Mouse (Mus musculus) R1 (cell line): ENCODE measurements around the gene Lsm14a.

Experiments used
- DNase-seq: peaks from one replicate; pipeline ENCODE4 v3.0.0-alpha.2; 2018; ENCODE audit warnings: low read depth, low spot score

Lsm14a gene

DNA sequence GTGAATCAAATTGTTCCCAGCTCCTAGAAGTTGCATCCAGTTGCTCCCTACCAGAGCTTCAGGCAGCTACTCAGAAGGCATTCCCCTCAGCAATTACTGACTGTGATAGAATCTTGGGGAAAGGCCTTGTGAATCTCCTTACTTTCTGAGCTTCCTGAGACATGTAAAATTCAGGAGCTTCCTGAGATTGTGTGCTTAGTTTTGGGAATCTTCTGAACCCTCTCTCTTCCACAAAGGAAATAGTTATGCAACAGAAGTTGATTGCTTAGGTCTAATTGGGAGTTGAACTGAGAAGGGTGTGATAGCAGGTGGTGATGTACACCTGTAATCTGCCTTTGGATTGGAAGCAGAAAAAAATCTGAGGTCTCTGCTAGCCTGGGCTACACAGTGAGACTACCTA is at the start of gene Lsm14a:
Gene Lsm14a, minus strand, starts transcription at position 101 of the 400 bp plus-strand sequence.
- DNase-seq: no peak

DNA sequence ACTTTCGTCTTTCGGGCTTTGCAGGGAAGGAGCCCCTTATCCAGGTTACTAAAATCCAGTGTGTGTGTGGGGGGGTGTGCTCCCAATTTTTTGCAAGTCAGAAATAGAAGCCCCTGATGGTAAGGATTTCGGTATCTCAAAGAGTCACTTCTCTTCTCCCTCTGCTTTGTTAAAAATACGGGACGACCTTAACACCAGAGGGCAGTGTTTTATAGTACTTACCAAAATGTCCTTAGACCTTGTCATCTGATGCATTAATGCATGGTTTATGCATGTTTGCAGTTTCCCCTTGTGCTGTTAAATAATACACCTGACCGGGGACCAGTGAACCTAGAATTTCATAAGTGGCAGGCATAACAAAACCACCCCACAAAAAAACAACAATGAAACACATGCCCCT is 45.8 kb upstream of the Lsm14a start:
- peak; percentile 20 for DNase-seq

DNA sequence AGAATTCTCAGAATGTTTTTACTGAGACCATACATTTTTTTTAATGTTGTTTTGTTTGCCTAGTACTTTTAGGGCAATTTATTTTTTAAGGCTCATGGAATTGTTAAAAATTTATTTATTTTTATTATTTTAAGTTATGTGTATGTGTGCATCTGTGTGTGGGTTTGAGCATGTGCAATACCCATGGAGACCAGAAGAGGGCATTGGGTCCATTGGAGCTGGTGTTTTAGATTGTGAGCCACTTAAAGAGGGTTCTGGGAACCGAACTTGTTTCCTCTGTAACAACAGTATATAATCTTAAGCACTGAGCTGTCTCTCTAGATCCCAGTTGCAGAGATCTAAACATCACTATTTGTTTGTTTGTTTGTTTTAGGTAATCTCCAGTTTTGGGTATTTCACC is 40.5 kb upstream of the Lsm14a start:
- peak; percentile 52 for DNase-seq

DNA sequence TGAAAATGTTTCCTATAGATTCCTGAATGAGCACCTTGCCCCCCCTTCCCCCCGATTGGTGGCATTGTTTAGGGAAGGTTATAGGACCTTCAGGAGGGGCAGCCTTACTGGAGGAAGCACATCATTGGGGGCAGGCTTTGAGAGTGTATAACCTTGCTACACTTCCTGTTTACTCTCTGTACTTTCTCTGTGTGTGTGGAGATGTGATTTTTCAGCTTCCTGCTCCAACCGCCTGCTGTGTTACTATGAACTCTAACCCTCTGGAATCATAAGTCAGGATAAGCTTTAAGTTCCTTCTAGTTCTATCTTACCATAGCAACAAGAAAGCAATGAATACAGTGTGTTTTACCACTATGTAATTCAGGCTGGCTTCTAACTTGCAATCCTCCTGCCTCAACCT is 28.1 kb upstream of the Lsm14a start:
- DNase-seq: peak; percentile 57

- DNase-seq: peak; percentile 65
These were observed 14.4 kb upstream of the Lsm14a start for GRCm38 (mm10) chr7:34407492-34407891.

GRCm38 (mm10) chr7:34403876-34404275 is 10.8 kb upstream of the Lsm14a start:
- DNase-seq: no peak

DNA sequence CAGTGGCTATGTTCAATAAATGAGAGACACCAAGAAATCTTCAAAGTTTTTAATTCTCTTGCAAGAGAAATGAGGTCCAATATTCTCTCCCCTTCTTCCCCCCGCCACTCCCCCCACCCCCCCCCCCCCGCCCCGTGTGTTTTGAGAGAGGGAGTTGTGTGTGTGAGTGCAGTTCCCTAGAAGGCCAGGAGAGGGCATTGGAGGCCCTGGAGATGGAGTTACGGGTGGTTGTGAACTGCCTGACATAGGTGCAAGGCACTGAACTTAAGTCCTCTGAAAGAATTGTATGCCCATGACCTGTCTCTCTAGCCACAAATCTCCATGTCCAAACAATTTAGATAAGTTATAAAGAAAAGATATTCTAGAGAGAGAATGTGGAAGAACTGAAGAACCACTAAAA is 7.0 kb upstream of the Lsm14a start:
- DNase-seq: peak; percentile 67

DNA sequence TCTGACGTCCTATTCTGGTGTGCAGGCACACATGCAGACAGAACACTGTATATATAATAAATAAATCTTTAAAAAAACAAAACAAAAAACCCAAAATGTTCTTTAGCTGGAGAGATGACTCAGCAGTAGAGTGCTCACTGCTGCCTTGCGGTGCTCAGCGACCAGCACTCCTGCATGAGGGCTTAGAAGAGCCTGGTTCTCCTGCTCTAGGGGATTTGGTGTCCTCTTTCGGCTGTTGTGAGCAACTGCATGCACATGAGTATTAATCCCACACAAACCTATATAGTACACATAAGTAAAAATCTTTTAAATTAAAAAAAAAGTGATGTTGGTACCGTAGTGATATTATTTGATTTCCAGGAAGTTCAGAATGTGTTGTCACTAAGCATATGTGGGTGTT is 5.7 kb upstream of the Lsm14a start:
- DNase-seq: peak; percentile 77

DNA sequence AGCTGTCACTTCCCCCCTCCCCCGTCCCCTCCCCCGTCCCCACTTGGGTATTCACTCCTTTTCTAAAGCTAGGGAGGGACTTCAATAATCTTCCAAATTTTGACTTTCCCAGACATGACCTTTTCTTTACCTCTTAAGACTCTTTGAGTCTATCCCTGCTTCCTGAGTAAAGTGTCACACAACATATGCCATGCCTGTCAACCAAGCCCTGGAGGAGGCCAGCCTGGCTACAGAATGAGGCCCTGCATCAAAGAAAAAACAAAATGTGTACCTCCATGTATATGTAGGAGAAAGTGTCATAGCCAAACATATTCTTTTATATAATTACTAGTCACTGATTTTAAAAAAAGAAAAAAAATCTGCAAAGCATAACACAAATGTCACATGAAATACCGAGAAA is 3.7 kb upstream of the Lsm14a start:
- DNase-seq: no peak

GRCm38 (mm10) chr7:34395761-34396160 is 2.6 kb upstream of the Lsm14a start:
- DNase-seq: no peak

DNA sequence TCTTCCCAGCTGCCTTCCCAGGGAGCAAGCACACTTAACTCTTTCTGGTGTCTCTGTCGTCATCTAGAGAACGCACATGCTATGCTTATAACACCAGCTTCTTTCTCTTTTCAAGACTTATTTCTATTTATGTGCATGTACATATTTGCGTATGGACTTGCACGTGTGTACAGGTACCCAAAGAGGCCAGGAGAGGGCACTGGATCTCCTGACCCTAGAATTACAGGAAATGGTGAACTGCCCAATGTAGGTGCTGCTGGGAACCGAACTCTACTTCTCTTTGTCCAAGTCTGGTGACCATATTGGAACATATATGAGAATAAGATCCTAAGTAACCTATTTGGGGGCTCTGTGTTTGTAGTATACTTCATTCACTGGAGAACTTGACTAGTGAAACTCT is 1.5 kb upstream of the Lsm14a start:
- DNase-seq: peak; percentile 45

DNA sequence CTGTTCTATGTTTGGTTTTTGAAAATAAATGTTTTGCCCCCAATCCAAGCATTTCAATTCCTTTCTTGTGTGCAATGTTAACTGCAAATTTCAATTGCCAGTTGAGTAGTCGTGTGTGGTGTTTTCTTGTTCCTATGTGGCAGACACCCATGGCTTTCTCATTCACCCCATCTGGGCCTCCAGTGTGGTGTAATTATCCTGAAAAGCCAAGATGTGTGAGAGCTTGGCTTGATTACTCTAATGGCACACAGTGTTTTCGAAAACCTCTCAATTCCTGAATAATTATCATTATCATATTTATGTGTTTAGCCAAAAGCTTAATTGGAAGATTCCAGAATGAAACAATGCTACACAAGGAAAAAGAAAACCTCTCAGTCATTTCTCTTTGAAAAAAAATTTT is 976 bp upstream of the Lsm14a start:
- no peak for DNase-seq

- DNase-seq: peak; percentile 78
These were observed 780 bp downstream of the Lsm14a start for GRCm38 (mm10) chr7:34392335-34392734.

- DNase-seq: no peak
These were observed 1.4 kb downstream of the Lsm14a start for GRCm38 (mm10) chr7:34391711-34392110.

DNA sequence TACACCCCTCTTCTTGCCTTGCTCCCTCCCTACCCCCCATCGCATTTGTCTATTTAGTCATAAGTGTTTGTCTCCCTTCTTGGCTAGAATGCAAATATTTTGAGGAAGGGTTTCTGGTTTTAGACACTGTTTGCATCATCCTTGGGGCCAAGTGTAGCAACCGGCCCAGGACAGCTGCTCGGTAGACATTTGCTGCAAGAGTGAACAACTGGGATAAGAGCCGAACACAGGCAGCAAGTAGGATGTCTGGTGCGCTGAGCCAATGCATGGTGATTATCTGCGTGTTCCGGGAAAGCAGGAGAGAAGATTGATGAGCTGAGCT is 2.3 kb downstream of the Lsm14a start:
- no peak for DNase-seq

GRCm38 (mm10) chr7:34390111-34390833 is 2.8 kb downstream of the Lsm14a start:
- no peak for DNase-seq

DNA sequence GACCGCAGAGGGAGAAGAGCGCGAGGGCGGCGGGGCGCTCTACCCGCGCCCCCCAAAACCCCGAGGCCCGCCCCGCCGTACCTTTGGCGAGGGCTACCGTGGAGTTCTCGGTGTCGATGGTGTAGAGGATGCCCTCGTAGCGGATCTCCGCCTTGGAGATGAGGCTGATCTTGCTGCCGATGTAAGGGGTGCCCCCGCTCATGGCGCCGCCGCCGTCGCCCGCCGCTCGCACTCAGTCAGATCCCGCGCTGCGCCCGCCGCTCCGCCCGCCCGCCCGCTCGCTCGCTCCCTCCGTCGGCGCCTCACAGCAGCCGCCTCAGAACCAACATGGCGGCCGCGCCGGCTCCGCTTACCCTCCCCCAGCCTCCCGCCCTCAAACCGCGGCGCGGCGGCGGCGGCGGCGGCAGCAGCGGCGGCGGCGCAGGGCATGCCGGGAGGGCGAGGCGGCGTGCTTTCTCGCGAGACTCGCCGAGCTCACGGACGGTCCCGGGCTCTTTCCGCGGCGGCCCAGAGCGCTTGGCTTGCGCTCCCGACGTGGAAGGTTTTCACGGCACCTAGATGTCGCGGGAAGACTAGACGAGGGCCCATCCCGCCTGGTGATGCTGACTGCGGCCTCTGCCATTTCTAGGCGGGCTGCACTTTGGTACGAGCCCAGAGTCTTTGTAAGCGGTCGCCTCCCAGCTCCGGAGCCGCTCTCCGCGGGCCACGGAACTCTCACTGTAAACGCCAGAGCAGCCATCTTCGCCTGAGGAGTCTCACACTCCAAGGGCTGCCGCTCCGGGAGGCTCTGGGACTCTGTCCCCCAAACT is 3.6 kb downstream of the Lsm14a start:
- peak; percentile 93 for DNase-seq

GRCm38 (mm10) chr7:34388445-34389276 is 4.5 kb downstream of the Lsm14a start:
- DNase-seq: peak; percentile 59

- DNase-seq: no peak
These were observed 5.2 kb downstream of the Lsm14a start for GRCm38 (mm10) chr7:34387784-34388444.

- no peak for DNase-seq
These were observed 10.3 kb downstream of the Lsm14a start for GRCm38 (mm10) chr7:34382803-34383202.

DNA sequence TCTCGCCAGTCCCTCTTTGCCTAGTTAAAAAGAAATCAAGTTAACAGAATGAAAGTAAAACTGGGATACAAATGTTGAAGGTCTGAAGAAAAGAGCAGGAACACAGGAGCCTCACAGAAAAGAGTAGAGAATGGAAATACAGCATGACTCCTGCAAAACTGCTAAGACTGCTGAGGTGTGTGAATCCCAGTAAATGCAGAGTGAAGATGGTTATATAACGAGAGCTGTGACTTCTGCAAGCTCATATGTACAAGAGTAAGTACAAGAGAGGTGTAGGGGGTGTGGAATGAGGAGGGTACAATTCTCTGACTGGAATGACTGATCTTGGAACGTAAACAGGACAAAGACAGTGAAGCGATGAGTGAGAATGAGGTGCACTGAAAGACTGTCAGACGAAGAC is 11.4 kb downstream of the Lsm14a start:
- no peak for DNase-seq

- DNase-seq: no peak
These were observed 12.8 kb downstream of the Lsm14a start for GRCm38 (mm10) chr7:34380311-34380710.
